Mouse (Mus musculus): ENCODE measurements around the gene Olfr1392.

Gene Olfr1392

DNA sequence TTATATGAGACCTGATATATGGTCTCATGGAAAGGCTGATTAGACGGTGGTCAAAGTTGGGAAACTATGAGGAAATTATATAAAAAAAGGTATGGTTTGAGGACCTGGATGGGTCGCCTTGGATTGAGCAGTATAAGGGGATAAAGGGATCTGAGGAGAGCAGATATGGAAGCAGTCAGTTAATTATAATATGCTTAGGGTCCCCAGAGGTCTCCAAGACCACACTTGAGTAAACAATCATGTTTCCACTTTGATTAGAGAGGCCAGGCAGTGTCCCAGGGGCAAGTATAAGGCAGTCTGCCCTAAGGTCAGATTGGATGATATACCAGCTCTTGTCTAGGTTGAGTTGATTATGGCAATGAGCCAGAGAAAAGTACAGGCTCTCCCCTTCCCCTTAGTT, 37.4 kb downstream of the Olfr1392 start, which contains the start of gene Olfr1391:
Olfr1391 (plus strand) TSS at position 301 of the 400 bp plus-strand sequence.
- DNase-seq (ENCODE audit: low spot score), result no peak

DNA sequence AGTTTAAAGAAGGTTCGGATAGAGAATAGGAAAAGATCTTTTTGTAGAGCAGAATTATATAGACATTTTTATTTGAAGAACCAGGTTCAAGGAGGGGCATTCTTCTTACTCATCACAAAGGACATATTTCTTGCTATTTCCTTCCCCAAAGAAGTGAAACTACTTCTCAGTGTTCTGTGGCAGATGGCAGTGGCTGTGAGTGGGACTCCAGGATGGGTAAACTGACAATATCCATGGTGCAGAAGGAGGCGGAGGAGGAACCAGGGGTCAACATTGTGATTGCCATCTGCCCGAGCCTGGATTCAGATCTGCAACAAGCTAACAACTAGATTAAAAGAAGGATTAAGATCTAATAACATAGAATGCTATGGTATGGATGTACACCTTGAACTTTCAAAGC, 41.6 kb downstream of the Olfr1392 start:
- DNase-seq (ENCODE audit: low spot score), result no peak

DNA sequence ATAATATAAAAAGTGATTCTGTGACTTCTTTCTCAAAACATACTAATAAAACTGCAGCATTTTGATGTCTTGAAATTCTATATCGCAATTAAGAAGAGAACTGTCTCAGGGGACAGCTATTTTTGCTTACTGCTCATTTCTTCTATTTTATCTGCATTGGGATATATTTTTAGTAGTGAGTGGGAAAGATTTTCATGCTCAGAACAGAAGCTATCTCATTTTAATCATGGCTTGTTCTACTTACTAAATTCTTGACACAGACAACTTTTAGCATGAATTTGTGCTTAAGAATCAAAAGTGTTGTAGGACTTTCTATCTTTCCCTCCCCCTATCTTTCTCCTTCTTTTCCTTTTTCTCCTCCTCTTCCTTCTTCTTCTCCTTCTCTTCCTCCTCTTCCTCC, 44.6 kb downstream of the Olfr1392 start:
- DNase-seq (ENCODE audit: low spot score), result no peak

DNA sequence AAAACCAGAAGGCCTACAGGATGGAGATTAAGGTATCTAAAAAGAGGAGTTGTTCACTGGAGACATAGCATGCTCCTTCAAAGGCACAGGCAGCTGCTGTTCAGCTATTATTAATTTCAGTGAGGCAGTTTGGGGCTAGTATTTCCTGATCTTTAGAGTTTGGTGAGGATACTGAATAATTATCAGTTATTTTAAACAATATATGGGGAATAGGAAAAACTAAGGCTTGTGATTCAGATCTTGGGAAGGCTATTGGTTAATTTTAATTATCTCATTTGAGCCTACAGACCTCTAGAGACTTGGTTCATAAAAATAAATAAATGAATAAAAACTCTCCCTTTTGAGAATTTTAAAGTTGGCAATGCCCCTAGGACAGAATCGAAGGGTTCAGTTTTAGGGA, 49.8 kb downstream of the Olfr1392 start, which contains the start of gene Olfr1390:
Olfr1390 (plus strand) TSS at position 301 of the 400 bp plus-strand sequence.
- no peak for DNase-seq (ENCODE audit: low spot score)

DNA sequence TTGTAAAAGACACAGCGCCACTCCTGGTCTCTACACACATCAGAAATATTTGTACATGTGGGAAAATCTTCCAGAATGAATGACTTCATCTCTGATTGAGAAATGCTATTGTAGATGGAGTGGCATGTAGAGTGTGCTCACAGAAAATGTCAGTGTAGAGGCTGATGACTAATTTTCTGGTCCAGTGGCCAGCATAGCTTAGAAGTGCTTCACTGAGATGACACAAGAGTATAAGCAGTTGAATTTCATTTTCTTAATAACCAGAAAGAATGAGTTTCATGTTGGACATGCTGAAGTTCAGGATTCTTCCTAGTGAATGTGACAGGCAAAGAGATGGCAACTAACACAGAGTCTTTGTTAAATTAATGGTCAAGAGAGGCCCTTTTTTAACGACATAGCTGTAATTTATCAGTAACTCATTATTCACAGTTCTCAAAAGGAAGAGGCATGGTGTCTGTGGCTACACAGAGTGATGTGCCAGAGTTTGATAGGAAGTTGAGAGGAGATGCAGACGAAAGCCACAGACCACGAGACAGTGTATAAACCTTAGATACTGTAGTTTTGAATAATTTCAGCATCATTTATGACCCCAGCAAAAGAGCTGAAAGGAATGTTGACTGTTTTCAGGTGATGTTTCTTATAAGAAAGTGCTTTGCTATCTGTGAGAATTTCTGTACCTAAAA, 52.2 kb downstream of the Olfr1392 start:
- DNase-seq (ENCODE audit: low spot score), result no peak

Data from ovary, postnatal 36 days (tissue).